Mouse (Mus musculus) myocyte (in vitro differentiated cells): ENCODE results near the gene F12.

ENCODE experiments used
- CEBPB ChIP-seq: IDR thresholded peaks from 2 replicates; pipeline ENCODE4 v1.6.1; 2011; ENCODE audit warnings: mild to moderate bottlenecking, moderate library complexity; ENCODE audit not compliant: poor library complexity, insufficient read depth, severe bottlenecking
- E2F4 ChIP-seq: IDR thresholded peaks from one replicate; pipeline ENCODE4 v1.6.1; 2011; ENCODE audit warnings: mild to moderate bottlenecking, control low read depth, moderate library complexity; ENCODE audit not compliant: insufficient read depth
- MAX ChIP-seq: IDR thresholded peaks from one replicate; pipeline ENCODE4 v1.6.1; 2011; ENCODE audit warnings: low read depth, mild to moderate bottlenecking, control low read depth
- MYOD1 ChIP-seq, 3 experiments: IDR thresholded peaks; one replicate each; pipeline ENCODE4 v1.6.1; 2011; ENCODE audit warnings: control low read depth in 2 of 3, low read depth in 2 of 3, mild to moderate bottlenecking in 2 of 3, moderate library complexity in 1 of 3; ENCODE audit not compliant: insufficient read length in 2 of 3, control insufficient read depth in 1 of 3
- MYOG ChIP-seq, 3 experiments: IDR thresholded peaks; one replicate each; pipeline ENCODE4 v1.6.1; 2011; ENCODE audit warnings: control low read depth in 2 of 3, low read depth in 2 of 3, mild to moderate bottlenecking in 2 of 3; ENCODE audit not compliant: insufficient read length in 2 of 3, control insufficient read depth in 1 of 3, insufficient read depth in 1 of 3
- POLR2A ChIP-seq: IDR thresholded peaks from one replicate; pipeline ENCODE4 v1.6.1; 2011; ENCODE audit warnings: low read depth, mild to moderate bottlenecking, control low read depth, moderate library complexity; ENCODE audit not compliant: insufficient read length
- POLR2AphosphoS2 ChIP-seq: IDR thresholded peaks from one replicate; pipeline ENCODE4 v1.6.1; 2011; ENCODE audit warnings: low read depth, control low read depth; ENCODE audit not compliant: insufficient read length
- REST ChIP-seq: IDR thresholded peaks from one replicate; pipeline ENCODE4 v1.6.1; 2011; ENCODE audit warnings: mild to moderate bottlenecking, control low read depth, moderate library complexity; ENCODE audit not compliant: insufficient read depth, insufficient read length
- TCF12 ChIP-seq: IDR thresholded peaks from one replicate; pipeline ENCODE4 v1.6.1; 2011; ENCODE audit warnings: mild to moderate bottlenecking, control low read depth; ENCODE audit not compliant: poor library complexity, insufficient read depth, severe bottlenecking
- USF1 ChIP-seq: IDR thresholded peaks from one replicate; pipeline ENCODE4 v1.6.1; 2011; ENCODE audit warnings: low read depth, mild to moderate bottlenecking, control low read depth, moderate library complexity

DNA sequence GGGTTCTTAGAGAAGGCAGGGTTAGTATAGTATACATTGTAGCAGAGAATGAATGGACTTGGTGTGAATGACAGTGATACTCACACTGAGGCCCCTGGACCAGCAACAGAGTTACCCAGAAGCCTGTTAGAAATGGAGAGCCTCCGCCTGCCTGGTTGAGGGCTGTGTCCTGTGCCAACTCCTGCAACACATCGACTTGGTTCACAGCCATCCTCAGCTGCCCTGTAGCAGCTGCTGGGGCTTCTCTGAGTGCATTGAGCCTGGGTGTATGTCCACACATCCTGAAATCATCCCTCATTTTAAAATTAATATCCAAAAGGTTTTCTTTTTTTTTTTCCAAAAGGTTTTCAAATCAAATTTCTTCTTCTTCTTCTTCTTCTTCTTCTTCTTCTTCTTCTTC, 50.7 kb downstream of the F12 start:
- TF ChIP-seq REST (no peak), CEBPB (no peak), POLR2A (no peak), MYOG (IDR thresholded peaks at IDR 0.05; ENCODE audit: control insufficient read depth in 1 of 3, insufficient read depth in 1 of 3, insufficient read length in 2 of 3, low read depth in 2 of 3) (peak; percentile 71 to 87 (median 74)), E2F4 (no peak), MYOD1 (IDR thresholded peaks at IDR 0.05; ENCODE audit: control insufficient read depth in 1 of 3, insufficient read length in 2 of 3, low read depth in 2 of 3) (peak; percentile 74 to 88 (median 74)), MAX (no peak), TCF12 (peak; percentile 41), POLR2AphosphoS2 (no peak), USF1 (no peak)
